Mouse (Mus musculus): ENCODE measurements around the gene Edc4.

DNA sequence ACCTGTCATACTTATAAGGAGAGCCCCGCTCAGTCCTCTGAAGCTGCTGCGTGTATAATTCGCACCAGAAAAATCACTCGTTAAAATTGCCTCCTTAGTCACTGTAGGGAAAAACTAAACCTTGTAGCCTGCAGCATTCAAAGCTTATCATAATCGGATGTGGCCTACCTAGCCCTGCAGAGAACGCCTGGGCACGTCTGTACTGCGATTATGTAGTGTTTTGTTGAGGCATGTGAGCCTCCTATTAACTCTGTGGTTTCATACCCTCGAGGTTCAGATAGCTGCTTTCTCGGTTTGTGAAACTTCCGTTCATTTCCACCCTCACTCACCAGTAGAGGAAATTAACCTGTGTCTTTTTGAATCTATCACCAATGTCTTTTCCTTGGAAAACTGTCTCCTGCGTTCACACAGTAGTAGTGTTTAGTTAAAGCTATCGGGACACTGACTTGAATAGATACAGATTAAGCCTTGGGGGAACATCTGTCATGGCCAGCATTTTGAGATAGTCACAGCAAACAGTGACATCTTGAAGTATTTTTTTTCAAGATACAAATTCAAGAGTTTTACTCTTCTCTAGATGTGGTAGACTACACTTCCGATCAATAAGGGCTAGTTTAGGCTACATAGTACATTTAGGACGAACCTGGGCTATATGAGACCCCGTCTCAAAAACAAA, 20.4 kb downstream of the Edc4 start:
- TF ChIP-seq POLR2A (IDR thresholded peaks at IDR 0.05; ENCODE audit: control insufficient read depth, low read depth, low read length) (no peak), CTCF (IDR thresholded peaks at IDR 0.05; ENCODE audit: control insufficient read depth, insufficient read depth, insufficient replicate concordance, low read depth, low read length) (no peak)

Measured in testis, adult 2 months (tissue).